Mouse (Mus musculus) brain, embryonic 14.5 days (tissue): Measurements from ENCODE around the gene Rnf43. TPM values are rescaled to one million over a fixed set of nuclear protein-coding genes. Genes with fewer than 3 reads are reported as not detected.
A peak's percentile ranks its signal among the peaks of the same experiment; 100 is the strongest.

Source experiments
- DNase-seq: peaks from one replicate; pipeline ENCODE4 v3.0.0-alpha.2; 2011; ENCODE audit warnings: low read depth
- CTCF ChIP-seq: fragments of 200-500 bp; IDR thresholded peaks from 2 replicates; pipeline ENCODE4 v1.5.1; 2012; ENCODE audit warnings: inconsistent platforms, mild to moderate bottlenecking, moderate library complexity, borderline replicate concordance; ENCODE audit not compliant: insufficient read depth, insufficient read length; ENCODE audit errors: extremely low read depth
- POLR2A ChIP-seq: fragments of 200-500 bp; IDR thresholded peaks from 2 replicates; pipeline ENCODE4 v1.6.1; 2012; ENCODE audit warnings: mild to moderate bottlenecking, inconsistent platforms, borderline replicate concordance; ENCODE audit not compliant: poor library complexity, insufficient read depth, insufficient read length, severe bottlenecking; ENCODE audit errors: extremely low read depth
- polyA plus RNA-seq: library from polyadenylated mRNA; depleted of rRNA; stranded (reverse); fragments of >200 nt; gene quantifications from 2 replicates; pipeline ENCODE4 v1.2.3, GENCODE M21; 2012

Gene Rnf43
- polyA plus RNA-seq, 1 experiment = 1.4 TPM

DNA sequence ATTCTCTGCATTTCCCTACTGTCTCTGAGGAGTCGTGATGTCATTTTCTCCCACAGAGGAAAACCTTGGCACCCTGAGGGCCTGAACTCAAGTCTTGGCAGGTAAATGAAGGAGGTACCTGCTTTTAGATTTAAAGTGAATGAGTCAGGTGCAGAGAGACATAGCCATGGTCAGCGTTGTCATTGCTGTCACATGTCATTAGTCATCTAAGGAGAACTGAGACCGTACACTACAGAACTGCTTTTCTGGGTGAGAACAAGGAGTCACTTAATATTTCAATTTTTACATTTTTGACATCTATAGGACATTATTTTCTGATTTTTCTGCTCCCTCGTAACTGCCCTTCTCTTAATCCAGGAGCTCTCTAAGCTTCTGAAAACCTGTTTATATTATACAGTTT, 16.0 kb downstream of the Rnf43 start:
- TF ChIP-seq CTCF (no peak), POLR2A (no peak)
- DNase-seq = no peak

DNA sequence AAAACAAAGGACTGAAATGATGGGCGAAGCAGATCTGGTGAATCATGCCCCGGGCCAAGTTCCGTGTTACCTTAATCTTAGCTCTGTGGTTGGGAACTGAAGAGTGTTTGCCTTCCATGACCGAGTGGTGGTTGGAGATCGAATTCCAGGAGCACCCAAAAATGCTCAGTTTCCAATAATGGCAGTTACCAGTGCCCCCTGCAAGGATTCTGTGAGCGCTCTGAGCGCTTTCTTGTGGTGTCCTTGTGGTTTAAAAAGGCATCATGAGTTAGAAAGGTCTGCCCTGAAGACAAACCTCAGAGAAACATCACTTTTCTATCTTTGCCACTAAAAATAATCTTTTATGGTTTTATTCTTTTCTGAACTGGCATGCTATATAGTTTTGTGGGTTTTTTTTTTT, 16.5 kb downstream of the Rnf43 start:
- TF ChIP-seq POLR2A (no peak), CTCF (no peak)
- DNase-seq = no peak

DNA sequence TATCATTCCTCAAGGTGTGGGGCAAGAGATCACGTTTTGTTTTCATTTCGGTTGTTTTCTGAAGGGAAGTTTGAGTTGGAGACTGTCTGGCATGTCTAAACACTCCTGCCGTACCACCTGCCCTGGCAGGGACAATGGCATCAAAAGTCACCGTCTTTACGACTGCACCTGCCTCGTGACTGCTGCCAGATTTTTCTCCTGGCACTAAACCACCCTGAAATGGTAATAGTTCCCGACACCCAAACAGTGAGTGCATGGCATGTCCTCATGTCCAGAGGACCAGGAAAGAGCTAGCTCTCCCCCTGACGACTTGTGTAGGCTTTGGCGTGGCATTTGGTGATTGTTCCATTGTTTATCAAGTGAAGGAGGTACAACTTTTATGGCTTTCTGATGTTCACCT, 18.3 kb downstream of the Rnf43 start:
- TF ChIP-seq CTCF (no peak), POLR2A (no peak)
- no peak for DNase-seq

DNA sequence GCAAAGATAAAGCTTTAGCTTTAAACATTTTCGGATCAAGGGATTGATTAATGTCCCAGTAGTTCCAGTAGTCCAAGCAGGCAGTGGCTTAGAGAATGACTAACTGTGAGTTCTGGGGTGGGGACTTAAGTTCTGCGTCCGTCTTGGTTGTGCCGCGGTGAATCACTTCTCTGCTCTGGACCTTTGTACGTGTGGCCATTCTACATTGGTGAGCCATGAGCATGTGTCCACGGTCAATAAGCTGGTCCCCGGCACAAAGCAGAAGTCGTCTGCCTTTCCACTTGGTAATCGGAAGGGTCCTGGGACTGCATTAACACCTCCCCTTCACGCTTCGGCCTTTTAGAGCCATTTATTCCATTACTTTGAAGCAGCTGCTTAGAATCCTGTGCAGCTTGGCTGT, 19.6 kb downstream of the Rnf43 start:
- no peak for TF ChIP-seq POLR2A
- no peak for TF ChIP-seq CTCF

DNA sequence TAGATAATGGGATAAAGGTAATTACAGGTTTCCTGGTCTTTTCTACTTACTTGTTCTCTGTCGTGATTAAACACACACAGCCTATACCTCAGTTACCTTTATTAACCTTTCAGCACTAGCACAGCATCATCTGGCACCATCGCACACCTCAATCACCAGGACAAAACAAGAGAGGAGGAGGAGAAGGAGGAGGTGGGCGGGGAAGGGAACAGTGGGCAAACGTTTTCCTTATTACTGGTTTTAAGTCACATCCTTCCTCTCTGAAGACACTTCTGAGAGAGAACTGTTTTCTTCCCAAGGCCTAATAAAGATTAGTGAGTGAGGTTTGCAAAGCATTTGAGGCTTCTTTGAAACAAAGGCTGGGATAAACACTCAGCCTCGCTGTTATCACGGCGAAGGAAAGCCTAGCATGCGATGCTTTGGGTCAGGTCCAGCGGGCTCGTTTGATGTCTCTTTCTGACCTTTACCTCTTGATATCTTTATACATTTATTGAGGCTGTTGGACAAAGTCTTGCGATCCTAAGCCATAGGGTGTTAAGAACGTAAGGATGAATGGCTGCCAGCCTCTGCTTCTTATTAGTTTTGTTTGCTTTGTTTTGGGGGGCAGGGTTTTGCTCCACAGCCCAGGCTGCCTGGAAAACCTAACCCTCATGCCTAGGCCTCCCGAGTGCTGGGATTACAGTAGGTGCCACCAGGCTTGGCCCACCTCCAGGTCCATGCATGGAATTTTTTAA, 20.5 kb downstream of the Rnf43 start:
- TF ChIP-seq CTCF (no peak), POLR2A (no peak)
- DNase-seq = peak; percentile 31

More for the DNA sequence above, 19.6 kb downstream of the Rnf43 start:
- no peak for DNase-seq

DNA sequence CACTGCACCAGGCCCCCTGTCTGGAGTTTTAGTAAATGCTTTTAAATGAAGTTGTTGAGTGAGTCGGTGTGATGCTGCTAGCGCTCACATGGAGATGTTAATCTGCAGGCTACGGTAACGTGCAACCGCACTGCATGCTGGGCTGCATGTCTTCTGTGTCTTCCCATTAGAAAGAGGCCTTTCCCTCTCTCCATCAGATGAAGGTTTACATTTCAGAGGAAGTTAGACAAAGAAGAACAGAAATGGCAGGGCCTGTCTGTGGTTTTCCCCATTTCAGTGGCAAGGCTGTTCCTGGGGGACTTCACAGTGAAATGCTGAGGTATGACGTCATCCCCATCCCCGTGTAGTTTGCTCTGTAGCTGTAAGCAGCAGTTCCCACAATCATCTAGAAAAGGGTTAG, 23.9 kb downstream of the Rnf43 start:
- DNase-seq = peak; percentile 65
- TF ChIP-seq CTCF (no peak), POLR2A (no peak)

DNA sequence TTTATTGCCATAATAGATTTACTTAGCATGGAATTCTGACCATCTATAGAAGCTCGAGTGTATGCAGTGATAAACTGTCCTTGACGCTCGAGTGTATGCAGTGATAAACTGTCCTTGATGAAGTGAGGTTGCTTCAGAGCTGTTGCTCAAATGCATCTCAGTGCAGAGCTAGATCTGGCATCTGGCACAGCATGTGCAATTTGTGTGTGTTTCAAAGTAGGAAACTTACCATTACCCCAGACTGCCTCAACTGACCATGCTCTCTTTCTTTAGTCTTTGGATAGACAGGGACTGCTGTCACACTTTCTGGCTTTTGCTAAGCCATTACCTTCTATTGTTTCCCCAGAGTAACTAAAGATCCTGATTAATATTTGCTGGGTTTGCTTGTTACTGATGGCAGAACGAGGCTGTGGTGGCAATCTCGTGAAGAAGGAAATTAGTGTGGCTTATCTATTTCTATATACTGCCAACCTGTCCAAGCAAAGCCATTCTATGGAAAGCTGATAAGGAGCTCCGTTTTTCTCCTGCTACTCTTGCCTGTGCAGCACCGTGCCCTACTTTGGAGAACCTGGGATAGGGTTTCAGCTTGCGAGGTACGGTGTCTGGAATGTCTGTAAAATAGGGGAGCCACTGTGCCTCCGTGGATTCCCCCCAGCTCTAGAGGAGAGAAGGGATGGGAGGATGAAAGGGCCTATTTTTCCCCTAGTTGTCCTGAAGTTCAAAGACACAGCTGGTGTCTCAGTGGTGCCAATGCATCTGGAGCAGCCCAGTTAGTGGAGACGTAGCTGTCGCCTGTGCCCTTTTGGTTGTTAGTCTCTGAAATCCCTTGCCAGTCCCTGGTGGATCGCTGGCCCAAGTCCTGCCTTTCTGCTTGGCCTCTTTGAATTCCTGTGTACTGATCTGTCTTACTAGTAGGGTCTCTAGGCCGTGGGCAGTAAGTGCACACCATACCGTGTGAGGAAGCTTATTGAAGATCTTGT, 25.0 kb downstream of the Rnf43 start:
- DNase-seq = no peak
- TF ChIP-seq POLR2A (no peak), CTCF (no peak)

DNA sequence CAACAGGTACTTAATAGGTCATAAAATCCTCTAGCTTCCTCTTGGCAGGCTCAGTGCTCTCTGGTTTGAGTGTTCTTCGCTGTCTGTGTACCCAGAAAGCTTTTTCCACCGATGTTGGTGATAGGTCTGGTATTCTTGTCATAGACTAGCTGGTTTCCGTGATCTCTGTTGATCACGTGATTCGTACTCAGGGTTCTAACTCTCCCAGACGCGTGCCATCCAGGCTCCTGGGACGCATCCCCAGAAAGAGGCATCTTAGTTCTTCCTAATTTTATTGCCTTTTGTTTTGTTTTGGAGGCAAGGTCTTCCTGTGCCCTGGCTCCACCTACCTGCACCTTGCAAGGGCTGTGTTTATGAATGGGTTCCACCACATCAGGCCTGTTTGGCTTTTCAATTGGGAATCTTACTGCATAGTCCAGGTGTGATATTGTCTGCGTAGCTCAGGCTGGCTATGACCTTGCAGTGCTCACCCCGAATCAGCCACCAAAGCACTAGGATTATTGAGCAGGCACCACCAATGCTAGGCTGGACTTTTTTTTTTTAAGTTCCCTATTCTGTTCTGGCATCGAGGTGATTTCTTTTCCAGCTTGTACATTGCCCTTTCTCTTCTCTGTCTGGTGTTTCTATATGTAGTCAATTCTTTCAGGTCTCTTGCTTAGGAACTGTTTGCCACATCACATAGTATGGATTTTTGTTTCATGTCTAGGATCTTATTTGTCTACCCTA, 26.1 kb downstream of the Rnf43 start:
- DNase-seq = no peak
- no peak for TF ChIP-seq POLR2A
- TF ChIP-seq CTCF = no peak

DNA sequence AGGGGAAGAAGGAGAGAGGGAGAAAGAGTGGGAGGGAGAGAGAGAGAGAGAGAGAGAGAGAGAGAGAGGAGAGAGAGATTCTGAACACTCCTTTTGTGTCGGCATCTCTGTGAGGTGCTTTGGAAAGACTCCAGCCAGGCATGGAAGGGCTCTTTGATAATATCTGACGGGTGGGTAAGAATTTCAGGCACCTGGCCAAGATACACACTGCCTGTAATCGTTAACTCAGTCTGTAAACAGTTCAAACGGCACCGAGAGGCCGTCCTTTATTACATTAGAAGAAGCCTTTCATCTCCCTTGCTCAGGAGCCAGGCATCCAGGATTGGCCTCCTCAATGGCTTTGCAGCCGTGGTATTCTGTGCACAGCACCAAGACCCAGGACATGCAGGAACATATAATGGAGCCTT, 26.9 kb downstream of the Rnf43 start:
- TF ChIP-seq POLR2A (no peak), CTCF (no peak)
- peak; percentile 88 for DNase-seq

DNA sequence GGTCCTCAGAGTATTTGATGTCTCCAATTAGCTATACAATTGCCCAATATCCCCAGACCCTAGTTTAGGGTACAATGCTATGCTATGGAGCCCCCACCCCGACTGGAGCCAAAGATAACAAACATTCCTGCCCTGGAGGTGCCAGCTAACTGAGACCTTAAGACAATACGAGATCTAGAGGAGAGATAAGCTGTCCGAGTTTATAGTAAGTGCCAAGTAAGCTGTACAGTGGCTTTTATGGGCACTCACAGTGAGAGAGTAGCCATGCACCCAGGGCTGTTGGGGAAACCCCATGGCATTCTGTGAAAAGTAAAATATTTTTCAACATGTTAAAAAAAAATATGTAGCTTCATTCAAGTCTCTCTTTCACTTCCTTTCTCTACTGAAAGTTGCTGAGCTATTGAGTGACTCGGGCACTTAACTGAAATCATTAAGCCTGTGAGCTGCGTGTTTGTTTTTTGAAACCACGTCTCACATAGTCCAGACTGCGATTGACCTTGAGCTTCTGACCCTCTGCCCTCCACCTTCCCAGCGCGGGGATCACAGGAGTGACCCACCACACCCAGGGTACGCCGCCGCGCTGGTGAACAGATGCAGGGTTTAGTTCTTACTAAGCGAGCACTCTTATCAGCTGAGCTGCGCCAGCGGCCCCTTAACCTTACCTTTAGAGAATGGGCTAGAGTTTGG, 27.7 kb downstream of the Rnf43 start:
- TF ChIP-seq POLR2A (no peak), CTCF (no peak)
- no peak for DNase-seq

DNA sequence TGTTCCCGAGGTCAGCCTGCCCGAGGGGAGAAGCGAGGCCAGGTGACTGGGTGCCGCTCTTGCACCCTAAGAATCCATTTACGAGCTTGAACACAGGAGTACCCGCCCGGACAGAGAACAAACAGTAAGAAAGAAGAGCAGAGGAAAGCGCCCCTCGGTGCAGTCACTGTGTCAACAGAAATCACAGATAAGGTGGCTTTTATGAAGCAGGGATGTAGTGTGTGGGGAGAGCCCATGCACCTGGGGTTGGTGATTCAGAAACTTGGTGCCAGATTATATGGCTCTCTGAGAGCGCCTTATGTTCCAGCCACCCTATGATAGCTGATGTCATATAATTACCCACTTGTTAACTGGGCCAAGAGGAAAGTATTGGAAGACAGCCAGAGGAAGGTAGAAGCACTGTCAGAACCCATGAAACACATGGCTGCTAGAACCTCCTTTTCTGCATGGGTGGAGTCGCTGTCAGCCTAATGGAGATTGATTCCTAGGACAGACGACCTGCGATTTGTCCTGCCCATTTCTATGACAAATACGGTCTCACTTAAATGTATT, 34.7 kb downstream of the Rnf43 start:
- no peak for DNase-seq
- TF ChIP-seq POLR2A = no peak

DNA sequence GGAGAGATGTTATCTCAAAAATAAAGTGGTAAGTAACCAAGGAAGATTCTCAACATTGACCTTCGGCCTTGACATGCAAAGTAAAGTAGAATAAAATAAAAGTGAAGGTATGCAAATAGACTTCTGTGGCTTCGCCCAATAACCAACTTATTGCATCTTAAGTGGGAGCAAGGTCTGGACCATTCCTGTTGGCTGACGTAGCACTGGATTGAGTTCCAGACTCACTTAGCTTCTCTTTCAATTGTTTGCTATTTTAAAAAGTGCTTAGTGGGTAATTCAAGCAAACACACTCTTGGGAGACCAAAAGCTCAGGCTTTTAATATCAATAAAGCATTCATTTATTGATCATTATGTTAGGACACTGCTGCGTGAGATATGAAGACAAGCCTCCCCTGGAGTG, 35.6 kb downstream of the Rnf43 start:
- no peak for TF ChIP-seq CTCF
- TF ChIP-seq POLR2A = no peak
- DNase-seq = no peak
